Mouse (Mus musculus) midbrain, embryonic 14.5 days (tissue): ENCODE data around the gene Pawr. TPM values are rescaled to one million over a fixed set of nuclear protein-coding genes. Genes with fewer than 3 reads are reported as not detected.
"Not testable (repeated sequence)": the region's sequence is repeated elsewhere in the genome, so short reads cannot be mapped to it uniquely, and the experiment has no call there.

Source experiments
- ATAC-seq: fragments of 200-750 bp; cut with Nextera tagmentation; 2 replicates; pipeline ENCODE4 v1.8.0; 2017; ENCODE audit warnings: moderate number of reproducible peaks, moderate library complexity; ENCODE audit not compliant: low FRiP score, low TSS enrichment
- DNase-seq: peaks from one replicate; pipeline ENCODE4 v3.0.0-alpha.2; 2015
- H3K27ac ChIP-seq: fragments of 300-500 bp; sonication (generic); replicated peaks from 2 replicates; pipeline ENCODE4 v1.5.1; 2014; ENCODE audit warnings: mild to moderate bottlenecking, low read depth, low read length, moderate library complexity
- H3K27me3 ChIP-seq: fragments of 300-500 bp; sonication (generic); 2 replicates; pipeline ENCODE4 v1.6.1; 2014; ENCODE audit warnings: low read length, control low read depth, mixed read lengths; ENCODE audit not compliant: control insufficient read depth, insufficient read depth
- H3K36me3 ChIP-seq: fragments of 300-500 bp; sonication (generic); 2 replicates; pipeline ENCODE4 v1.6.1; 2014; ENCODE audit warnings: low read length, control low read depth; ENCODE audit not compliant: control insufficient read depth, insufficient read depth
- H3K4me1 ChIP-seq: fragments of 300-500 bp; sonication (generic); 2 replicates; pipeline ENCODE4 v1.6.1; 2014; ENCODE audit warnings: mild to moderate bottlenecking, antibody characterized with exemption, low read length, control low read depth; ENCODE audit not compliant: control insufficient read depth, insufficient read depth
- H3K4me2 ChIP-seq: fragments of 300-500 bp; sonication (generic); 2 replicates; pipeline ENCODE4 v1.6.1; 2014; ENCODE audit warnings: mild to moderate bottlenecking, low read length, moderate library complexity
- H3K4me3 ChIP-seq: fragments of 300-500 bp; sonication (generic); replicated peaks from 2 replicates; pipeline ENCODE4 v1.5.1; 2014; ENCODE audit warnings: low read depth, low read length
- H3K9ac ChIP-seq: fragments of 300-500 bp; sonication (generic); replicated peaks from 2 replicates; pipeline ENCODE4 v1.6.1; 2014; ENCODE audit warnings: mild to moderate bottlenecking, low read length, moderate library complexity
- H3K9me3 ChIP-seq: fragments of 300-500 bp; sonication (generic); 2 replicates; pipeline ENCODE4 v1.6.1; 2016; ENCODE audit warnings: low read length, control low read depth, mixed read lengths; ENCODE audit not compliant: control insufficient read depth
- WGBS: fragments of 180-500 bp; shearing (Covaris S2); extraction: QIAGEN DNeasy Blood & Tissue Kit; methylation state at CpG from one replicate; pipeline ENCODE4 v1.1.7; 2014; 5-methylcytosine and 5-hydroxymethylcytosine counted together
- polyA plus RNA-seq: library from polyadenylated mRNA; unstranded; fragments of >200 nt; fragmentation: Nextera tagmentation; extraction: Ambion mirVana; gene quantifications from 2 replicates; pipeline ENCODE4 v1.2.1, GENCODE M21; 2014

Pawr gene
- polyA plus RNA-seq, 1 experiment from 2014 or later = 2.7 TPM

GRCm38 (mm10) chr10:108436365-108436764, 104.4 kb downstream of the Pawr start:
- no peak overlapping the region for H3K27ac ChIP-seq

DNA sequence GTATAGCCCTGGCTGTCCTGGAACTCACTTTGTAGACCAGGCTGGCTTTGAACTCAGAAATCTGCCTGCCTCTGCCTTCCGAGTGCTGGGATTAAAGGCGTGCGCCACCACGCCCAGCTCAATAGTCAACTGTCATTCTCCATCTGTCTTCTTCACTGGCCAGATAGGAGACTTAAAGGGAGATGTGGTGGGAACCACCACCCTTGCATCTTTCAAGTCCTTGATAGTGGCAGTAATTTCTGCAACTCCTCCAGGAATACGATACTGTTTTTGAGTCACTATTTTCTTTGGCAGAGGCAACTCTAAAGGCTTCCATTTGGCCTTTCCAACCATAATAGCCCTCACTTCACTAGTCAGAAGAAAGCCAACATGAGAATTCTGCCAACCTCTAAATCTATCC, 108.3 kb downstream of the Pawr start:
- not testable (repeated sequence) for DNase-seq, H3K9me3 ChIP-seq, H3K27me3 ChIP-seq, ATAC-seq, H3K4me2 ChIP-seq, H3K4me1 ChIP-seq, H3K4me3 ChIP-seq, H3K27ac ChIP-seq, H3K9ac ChIP-seq, H3K36me3 ChIP-seq
- 96% methylated on average over 5 of the region's 5 CpGs for WGBS

More at GRCm38 (mm10) chr10:108436365-108436764, 104.4 kb downstream of the Pawr start:
- WGBS = 36% methylated on average over 8 of the region's 8 CpGs
- ATAC-seq = no peak
- 0 out of 2 replicates have a peak, but pooled peaks cover 3% of the 10 kb centered on the region for H3K4me1 ChIP-seq
- no peaks in the 10 kb centered on the region for H3K27me3 ChIP-seq
- DNase-seq = no peak
- no peaks in the 10 kb centered on the region for H3K9me3 ChIP-seq
- no peak overlapping the region for H3K4me2 ChIP-seq
- no peak overlapping the region for H3K4me3 ChIP-seq
- H3K36me3 ChIP-seq = no peaks in the 10 kb centered on the region
- no peak overlapping the region for H3K9ac ChIP-seq

DNA sequence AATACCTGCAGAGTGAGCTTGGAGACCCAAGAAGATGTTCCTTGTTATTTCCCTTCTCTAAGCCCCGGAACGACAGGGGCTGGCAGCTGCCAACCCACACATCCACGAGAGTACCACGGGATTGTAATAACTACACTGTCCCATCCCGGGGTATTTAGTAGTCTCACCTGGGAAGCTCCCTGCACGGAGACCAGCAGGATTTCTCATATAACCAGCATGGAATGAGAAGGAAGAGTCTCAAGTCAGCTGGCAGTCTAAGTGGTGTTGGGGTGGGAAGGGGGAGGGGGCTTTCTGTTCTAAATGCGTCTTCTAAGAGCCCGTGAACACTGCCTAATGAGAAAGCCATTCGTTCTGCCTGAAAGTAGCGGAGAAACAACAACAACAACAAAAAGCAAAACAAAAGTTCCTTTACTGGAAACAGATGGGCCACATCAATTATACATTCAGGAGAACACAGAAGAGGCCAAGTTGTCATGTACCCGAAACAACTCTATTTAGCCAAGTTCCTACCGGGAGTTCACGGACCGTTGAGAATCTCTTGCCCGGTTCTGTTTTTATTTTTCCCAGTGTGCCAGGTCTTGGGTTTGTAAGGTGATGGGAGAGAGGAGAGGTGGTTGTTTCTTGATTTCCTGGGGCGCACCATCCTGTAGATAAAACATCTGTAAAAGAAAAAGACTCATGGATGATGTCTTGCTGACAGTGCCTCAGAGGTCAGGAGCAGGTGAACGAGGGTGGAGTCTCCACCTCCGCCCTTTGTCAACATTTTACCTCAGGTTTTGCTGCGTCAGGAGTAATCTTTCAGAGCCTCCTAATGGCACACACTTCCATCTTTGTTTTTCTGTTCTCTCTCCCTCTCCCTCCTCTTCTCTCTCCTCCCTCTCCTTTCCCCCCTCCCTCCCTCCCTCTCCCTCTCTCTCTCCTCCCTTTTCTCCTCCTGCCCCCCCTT, 112.3 kb downstream of the Pawr start:
- H3K4me3 ChIP-seq = no peak overlapping the region
- no peak overlapping the region for H3K9ac ChIP-seq
- H3K27me3 ChIP-seq = no peaks in the 10 kb centered on the region
- no peaks in the 10 kb centered on the region for H3K36me3 ChIP-seq
- no peaks in the 10 kb centered on the region for H3K9me3 ChIP-seq
- H3K4me2 ChIP-seq = 0 out of 2 replicates have a peak overlapping the region, but pooled peaks have one; percentile 4
- 48% methylated on average over 19 of the region's 19 CpGs for WGBS
- no peak overlapping the region for H3K27ac ChIP-seq
- DNase-seq (peak; percentile 39), ATAC-seq (peak; percentile 53; the same call in 1 of the 2 replicates)
- H3K4me1 ChIP-seq = 0 out of 2 replicates have a peak, but pooled peaks cover 3% of the 10 kb centered on the region

DNA sequence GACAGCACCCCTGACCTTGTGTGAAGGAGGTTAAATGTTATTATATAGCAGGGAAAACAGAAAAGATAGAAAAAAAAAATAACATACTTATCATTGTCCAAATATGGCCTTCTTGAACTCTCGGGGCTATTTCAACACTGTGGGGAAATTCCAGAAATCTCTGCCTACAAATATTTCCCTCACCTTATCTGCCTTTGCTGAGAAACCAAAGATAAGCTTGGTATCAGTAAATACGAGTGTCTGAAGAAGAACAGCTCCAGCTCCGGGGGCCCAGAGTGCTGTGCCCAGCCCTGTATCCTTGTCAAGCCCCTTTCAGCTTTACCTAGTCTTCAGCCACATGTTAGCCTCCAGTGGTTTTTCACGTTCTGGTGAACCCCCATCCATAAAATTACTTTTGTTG, 113.2 kb downstream of the Pawr start:
- Histone ChIP-seq H3K36me3 (no peaks in the 10 kb centered on the region), H3K27me3 (no peaks in the 10 kb centered on the region), H3K27ac (no peak overlapping the region), H3K9ac (no peak overlapping the region), H3K4me2 (no peak overlapping the region), H3K4me3 (no peak overlapping the region), H3K4me1 (0 out of 2 replicates have a peak, but pooled peaks cover 3% of the 10 kb centered on the region), H3K9me3 (no peaks in the 10 kb centered on the region)
- DNase-seq = no peak
- 78% methylated on average over 4 of the region's 4 CpGs for WGBS
- no peak for ATAC-seq

DNA sequence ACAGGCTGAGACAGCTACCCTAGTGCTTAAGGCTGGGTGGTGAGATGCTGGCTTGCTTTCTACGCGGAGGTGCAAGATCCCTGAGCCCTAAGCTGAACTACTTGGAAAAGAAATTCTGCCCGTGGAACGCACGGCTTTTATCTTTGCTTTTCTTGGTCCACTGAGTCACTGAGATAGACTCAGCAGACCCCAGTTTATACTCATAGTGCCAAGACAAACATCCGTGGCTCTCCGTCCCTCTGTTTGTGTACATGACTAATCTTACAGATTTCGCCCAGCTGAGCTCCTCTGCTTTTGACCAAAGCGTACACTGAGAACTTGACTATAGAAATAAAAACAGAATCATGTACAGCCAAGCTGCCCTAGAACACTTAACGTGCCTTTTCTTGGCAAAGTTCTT, 113.7 kb downstream of the Pawr start:
- Histone ChIP-seq H3K4me2 (no peak overlapping the region; the same call in 1 of the 2 replicates), H3K4me3 (no peak overlapping the region), H3K36me3 (no peaks in the 10 kb centered on the region), H3K27ac (no peak overlapping the region), H3K4me1 (0 out of 2 replicates have a peak, but pooled peaks cover 3% of the 10 kb centered on the region), H3K9me3 (no peaks in the 10 kb centered on the region), H3K27me3 (no peaks in the 10 kb centered on the region), H3K9ac (no peak overlapping the region)
- ATAC-seq (no peak), DNase-seq (no peak)
- 78% methylated on average over 10 of the region's 10 CpGs for WGBS

DNA sequence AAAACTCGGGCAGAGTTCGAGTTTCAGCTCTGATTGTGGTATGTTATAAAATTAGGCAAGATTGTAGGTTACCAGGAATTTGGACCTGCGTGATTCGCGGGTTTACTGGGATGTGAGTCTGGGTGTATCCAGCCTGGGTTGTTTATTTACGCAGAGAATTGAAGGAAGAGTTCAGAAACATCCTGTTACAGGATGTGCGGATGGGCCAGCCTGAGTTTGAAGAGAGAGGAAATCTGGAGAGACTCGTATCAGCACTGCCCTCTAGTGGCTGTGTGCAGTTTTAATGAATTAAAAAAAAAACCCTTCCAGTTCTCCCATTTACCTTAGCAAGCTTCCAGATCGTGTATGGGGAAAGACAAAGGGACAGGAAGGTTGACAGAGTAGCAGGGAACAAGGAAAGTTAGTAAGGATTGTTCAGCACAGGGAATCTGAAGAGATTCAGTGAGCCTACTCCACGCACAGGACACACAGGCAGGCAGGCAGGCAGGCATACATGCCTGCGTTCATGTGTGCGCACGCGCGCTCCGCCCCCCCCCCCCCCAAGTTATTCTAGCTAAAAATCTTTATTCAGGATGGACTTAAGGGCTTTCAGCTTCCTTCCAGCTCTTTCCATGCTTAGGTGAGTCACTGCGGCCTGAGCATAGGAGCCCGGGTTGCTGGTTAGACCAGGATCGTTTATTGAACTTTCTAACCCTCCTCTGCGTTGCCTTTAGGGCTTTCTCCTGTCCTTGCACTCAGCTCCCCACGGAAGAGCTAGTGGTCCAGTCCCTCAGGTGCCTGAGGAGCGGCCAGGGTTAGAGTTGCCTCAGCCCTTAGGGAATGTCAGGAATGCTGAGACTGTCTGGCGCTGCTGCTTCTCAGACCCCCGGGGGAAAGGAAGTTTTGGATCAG, 114.4 kb downstream of the Pawr start:
- Histone ChIP-seq H3K27ac (no peak overlapping the region), H3K4me2 (peak overlapping the region; percentile 60), H3K27me3 (no peaks in the 10 kb centered on the region), H3K36me3 (no peaks in the 10 kb centered on the region), H3K9me3 (no peaks in the 10 kb centered on the region), H3K9ac (peak overlapping the region; percentile 49; the same call in 1 of the 2 replicates), H3K4me1 (0 out of 2 replicates have a peak, but pooled peaks cover 3% of the 10 kb centered on the region), H3K4me3 (peak overlapping the region; percentile 38)
- WGBS = 16% methylated on average over 24 of the region's 24 CpGs
- DNase-seq (peak; percentile 88), ATAC-seq (peak; percentile 71; the same call in 1 of the 2 replicates)

DNA sequence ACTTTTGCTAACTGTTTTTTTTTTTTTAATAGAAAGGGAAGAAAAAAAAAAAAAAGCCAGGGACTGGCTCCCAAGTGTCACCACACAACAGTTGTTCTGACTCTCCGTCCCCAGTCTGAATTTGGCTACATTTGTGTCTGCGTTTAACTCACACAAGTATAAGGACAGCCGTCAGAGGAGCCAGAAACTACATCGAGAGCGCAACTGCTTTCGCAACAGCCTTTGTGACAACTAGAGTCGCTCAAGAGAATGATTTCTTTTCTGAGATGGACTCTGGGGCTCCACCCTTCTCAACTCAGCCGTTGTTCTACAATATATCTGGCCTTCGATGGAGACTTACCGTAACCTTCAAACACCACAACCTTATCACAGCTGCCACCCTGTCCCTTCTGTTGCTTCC, 115.3 kb downstream of the Pawr start:
- ATAC-seq (no peak), DNase-seq (no peak)
- H3K4me3 ChIP-seq = no peak overlapping the region
- no peaks in the 10 kb centered on the region for H3K27me3 ChIP-seq
- no peak overlapping the region for H3K27ac ChIP-seq
- no peak overlapping the region for H3K9ac ChIP-seq
- H3K4me2 ChIP-seq = no peak overlapping the region
- WGBS = 90% methylated on average over 10 of the region's 10 CpGs
- H3K36me3 ChIP-seq = no peaks in the 10 kb centered on the region
- H3K9me3 ChIP-seq = no peaks in the 10 kb centered on the region
- H3K4me1 ChIP-seq = 0 out of 2 replicates have a peak, but pooled peaks cover 3% of the 10 kb centered on the region

- DNase-seq (no peak), ATAC-seq (no peak)
- 87% methylated on average over 11 of the region's 11 CpGs for WGBS
- no peak overlapping the region for H3K27ac ChIP-seq
- no peaks in the 10 kb centered on the region for H3K27me3 ChIP-seq
- no peak overlapping the region for H3K4me2 ChIP-seq
- H3K9me3 ChIP-seq = no peaks in the 10 kb centered on the region
- no peaks in the 10 kb centered on the region for H3K36me3 ChIP-seq
- no peak overlapping the region for H3K4me3 ChIP-seq
- H3K4me1 ChIP-seq = 0 out of 2 replicates have a peak, but pooled peaks cover 3% of the 10 kb centered on the region
- no peak overlapping the region for H3K9ac ChIP-seq
Observed at GRCm38 (mm10) chr10:108448421-108448820, 116.5 kb downstream of the Pawr start.
